Mouse (Mus musculus): ENCODE results near the gene Armc7.

- TF ChIP-seq FLI1 (IDR thresholded peaks at IDR 0.05; ENCODE audit: low read length) (no peak), GATA1 (IDR thresholded peaks at IDR 0.05; ENCODE audit: borderline replicate concordance, low read length) (no peak)
Measured at GRCm38 (mm10) chr11:115508061-115508460, 32.6 kb downstream of the Armc7 start.

All from megakaryocyte, embryonic 14.5 days (primary cell).